ENCODE assay signal across 8 mouse cellular contexts in genomic region chr2:26497861-26498533, GRCm38 (mm10). TPM values are rescaled to one million over a fixed set of nuclear protein-coding genes. Genes with fewer than 3 reads are reported as not detected.
DNase-seq lines count a peak whose midpoint lies in the region; ATAC-seq and TF ChIP-seq lines count a peak whose summit lies in the region.

No protein-coding gene starts in this region.

- H3K4me1 ChIP-seq in embryonic facial prominence, embryonic 15.5 days = peaks cover 94% of the 10 kb centered on the region
- peaks cover 49% of the 10 kb centered on the region for H3K4me1 ChIP-seq in hindbrain, postnatal 0 days (ENCODE audit: insufficient read depth, low read length)
- peaks cover 76% of the 10 kb centered on the region for H3K4me1 ChIP-seq in lung, postnatal 0 days (ENCODE audit: insufficient read depth, low read depth, low read length)

- H3K9ac ChIP-seq in embryonic facial prominence, embryonic 15.5 days = no peak overlapping the region; the same call in 1 of the 2 replicates
- no peak overlapping the region for H3K9ac ChIP-seq in hindbrain, postnatal 0 days (replicated peaks; ENCODE audit: low read length)
- H3K9ac ChIP-seq in lung, postnatal 0 days (replicated peaks; ENCODE audit: low read depth) = no peak overlapping the region

- peak overlapping the region; percentile 18; the same call in 1 of the 2 replicates for H3K4me2 ChIP-seq in embryonic facial prominence, embryonic 15.5 days (replicated peaks)
- peak overlapping the region; percentile 75; the same call in 1 of the 2 replicates for H3K4me2 ChIP-seq in hindbrain, postnatal 0 days (ENCODE audit: low read depth, low read length)
- 0 out of 2 replicates have a peak overlapping the region, but pooled peaks have one; percentile 11 for H3K4me2 ChIP-seq in lung, postnatal 0 days (replicated peaks; ENCODE audit: low read depth, low read length)

- TF ChIP-seq CTCF in hindbrain, postnatal 0 days (IDR thresholded peaks at IDR 0.05; ENCODE audit: low read depth) = no peak
- TF ChIP-seq CTCF in lung, postnatal 0 days (IDR thresholded peaks at IDR 0.05) = no peak

- peak; percentile 28 for ATAC-seq in CD4-positive, CD25-positive, alpha-beta regulatory T cell, adult 4 months
- no peak for ATAC-seq in embryonic facial prominence, embryonic 15.5 days (ENCODE audit: insufficient number of reproducible peaks, low FRiP score, low TSS enrichment, low read depth)
- ATAC-seq in hindbrain, postnatal 0 days = no peak
- no peak for ATAC-seq in lung, postnatal 0 days

- peak overlapping the region; percentile 58; the same call in 1 of the 2 replicates for H3K27ac ChIP-seq in embryonic facial prominence, embryonic 15.5 days (replicated peaks)
- peak overlapping the region; percentile 92; the same call in 1 of the 2 replicates for H3K27ac ChIP-seq in hindbrain, postnatal 0 days
- H3K27ac ChIP-seq in lung, postnatal 0 days (ENCODE audit: low read length) = peak overlapping the region; percentile 73

- H3K36me3 ChIP-seq in embryonic facial prominence, embryonic 15.5 days = no peaks in the 10 kb centered on the region
- no peaks in the 10 kb centered on the region for H3K36me3 ChIP-seq in hindbrain, postnatal 0 days (ENCODE audit: insufficient read depth, low read length)
- no peaks in the 10 kb centered on the region for H3K36me3 ChIP-seq in lung, postnatal 0 days (ENCODE audit: insufficient read depth, low read length)

- no peaks in the 10 kb centered on the region for H3K27me3 ChIP-seq in embryonic facial prominence, embryonic 15.5 days
- H3K27me3 ChIP-seq in hindbrain, postnatal 0 days (ENCODE audit: insufficient read depth, low read length) = no peaks in the 10 kb centered on the region
- H3K27me3 ChIP-seq in lung, postnatal 0 days (replicated peaks; ENCODE audit: insufficient read depth, low read length) = no peaks in the 10 kb centered on the region

- no peak for TF ChIP-seq EP300 in lung, postnatal 0 days (IDR thresholded peaks at IDR 0.05)

- DNase-seq in hindbrain, postnatal 0 days (ENCODE audit: low spot score) = peak; percentile 3
- DNase-seq in lung, postnatal 0 days (ENCODE audit: low spot score) = peak; percentile 60
- DNase-seq in cerebellum, adult 18-20 months = no peak
- no peak for DNase-seq in cerebellum, adult 11 months
- no peak for DNase-seq in cerebellum, postnatal 36 days
- no peak for DNase-seq in gastrocnemius, adult 18-20 months (ENCODE audit: low spot score)

- no peaks in the 10 kb centered on the region for H3K9me3 ChIP-seq in embryonic facial prominence, embryonic 15.5 days (replicated peaks)
- no peaks in the 10 kb centered on the region for H3K9me3 ChIP-seq in hindbrain, postnatal 0 days (ENCODE audit: low read length)
- no peaks in the 10 kb centered on the region for H3K9me3 ChIP-seq in lung, postnatal 0 days (ENCODE audit: low read length)

- 63% methylated on average over 11 of the region's 11 CpGs for WGBS in embryonic facial prominence, embryonic 15.5 days
- WGBS in hindbrain, postnatal 0 days = 53% methylated on average over 11 of the region's 11 CpGs
- WGBS in lung, postnatal 0 days = 36% methylated on average over 11 of the region's 11 CpGs

- H3K4me3 ChIP-seq in embryonic facial prominence, embryonic 15.5 days (replicated peaks) = no peak overlapping the region
- H3K4me3 ChIP-seq in hindbrain, postnatal 0 days (ENCODE audit: low read length) = no peak overlapping the region
- no peak overlapping the region for H3K4me3 ChIP-seq in lung, postnatal 0 days (ENCODE audit: low read depth, low read length)

RNA-seq across cellular contexts. Expression of gene Notch1, which starts 18.5 kb away (rescaled TPM):
- 10 to 100 TPM; 21.9 to 33.0 TPM for polyA plus RNA-seq in CD4-positive, CD25-positive, alpha-beta regulatory T cell, adult 4 months (2017; shearing (Covaris generic))
- polyA plus RNA-seq in embryonic facial prominence, embryonic 15.5 days (2015; fragmentation: Nextera tagmentation; extraction: Ambion mirVana) = 26.0 and 30.3 TPM in 2 replicates
- total RNA-seq in hindbrain, postnatal 0 days (2014; rRNA removed) = 75.2 and 75.9 TPM in 2 replicates
- polyA plus RNA-seq in hindbrain, postnatal 0 days (2015; fragmentation: Nextera tagmentation; extraction: Ambion mirVana) = 9.2 and 10.0 TPM in 2 replicates
- 11.8 and 14.7 TPM in 2 replicates for polyA plus RNA-seq in lung, postnatal 0 days (2015; fragmentation: Nextera tagmentation; extraction: Ambion mirVana)
- 10 to 100 TPM in 1 of 2 experiments, 1 to 10 TPM in 1; 6.1 to 10.0 TPM for total RNA-seq in gastrocnemius, adult 18-20 months (2021)

RNA-seq across cellular contexts. Expression of gene Sec16a, which starts 53.0 kb away (rescaled TPM):
- 10 to 100 TPM; 24.8 to 31.7 TPM for polyA plus RNA-seq in CD4-positive, CD25-positive, alpha-beta regulatory T cell, adult 4 months (2017; shearing (Covaris generic))
- polyA plus RNA-seq in embryonic facial prominence, embryonic 15.5 days (2015; fragmentation: Nextera tagmentation; extraction: Ambion mirVana) = 25.9 and 27.0 TPM in 2 replicates
- 60.9 and 89.2 TPM in 2 replicates for total RNA-seq in hindbrain, postnatal 0 days (2014; rRNA removed)
- 9.9 and 10.5 TPM in 2 replicates for polyA plus RNA-seq in hindbrain, postnatal 0 days (2015; fragmentation: Nextera tagmentation; extraction: Ambion mirVana)
- polyA plus RNA-seq in lung, postnatal 0 days (2015; fragmentation: Nextera tagmentation; extraction: Ambion mirVana) = 10.2 and 13.1 TPM in 2 replicates
- total RNA-seq in gastrocnemius, adult 18-20 months (2021) = 10 to 100 TPM; 23.5 to 24.8 TPM

Comparison
In these comparisons a context has a peak if more than half of its experiments do, and no peak if none do; other contexts are left out.
1. H3K4me2 ChIP-seq: peak in every context shown above with its lines; median percentile 75 in hindbrain, postnatal 0 days; 18 in embryonic facial prominence, embryonic 15.5 days; 11 in lung, postnatal 0 days.
2. DNase-seq: peak in hindbrain, postnatal 0 days (single experiment) and lung, postnatal 0 days (single experiment); none in cerebellum, adult 18-20 months (0 of 2), cerebellum, adult 11 months (single experiment), cerebellum, postnatal 36 days (0 of 2) and gastrocnemius, adult 18-20 months (single experiment).
3. Peak in every context shown above with its lines, with median percentiles within 50 percentile points of each other: H3K27ac ChIP-seq.